Comparison of ENCODE assay signal across 18 mouse cellular contexts in genomic region chr12:71450128-71450527, GRCm38 (mm10).
DNase-seq lines count a peak whose midpoint lies in the region; ATAC-seq and TF ChIP-seq lines count a peak whose summit lies in the region.
"Had no signal": no experiment of that assay in that cellular context is flagged by ENCODE, and none has a peak within 500 bp of the region (broad histone marks: within the 10 kb centered on the region; RNA-seq: fewer than 3 reads in every experiment).

No protein-coding gene starts in this region.

- no peak for TF ChIP-seq CTCF in lung, adult 2 months (IDR thresholded peaks at IDR 0.05; ENCODE audit: insufficient read depth, low read length)

- H3K9me3 ChIP-seq in forebrain, embryonic 10.5 days: no peaks in the 10 kb centered on the region
- H3K9me3 ChIP-seq in forebrain, embryonic 13.5 days (replicated peaks): no peaks in the 10 kb centered on the region
- no peaks in the 10 kb centered on the region for H3K9me3 ChIP-seq in embryonic facial prominence, embryonic 13.5 days
- H3K9me3 ChIP-seq: hindbrain, embryonic 13.5 days had no signal

- no peak overlapping the region for H3K4me3 ChIP-seq in forebrain, embryonic 10.5 days
- H3K4me3 ChIP-seq in forebrain, embryonic 13.5 days: no peak overlapping the region
- no peak overlapping the region for H3K4me3 ChIP-seq in lung, adult 2 months (replicated peaks; ENCODE audit: extremely low read depth, low read depth, low read length)
- no peak overlapping the region for H3K4me3 ChIP-seq in embryonic facial prominence, embryonic 13.5 days
- H3K4me3 ChIP-seq: hindbrain, embryonic 13.5 days had no signal

- H3K9ac ChIP-seq in forebrain, embryonic 13.5 days: no peak overlapping the region
- H3K9ac ChIP-seq in embryonic facial prominence, embryonic 13.5 days: no peak overlapping the region
- H3K9ac ChIP-seq: hindbrain, embryonic 13.5 days had no signal

- no peaks in the 10 kb centered on the region for H3K27me3 ChIP-seq in forebrain, embryonic 10.5 days (ENCODE audit: poor library complexity, severe bottlenecking)
- H3K27me3 ChIP-seq in forebrain, embryonic 13.5 days: no peaks in the 10 kb centered on the region
- H3K27me3 ChIP-seq in embryonic facial prominence, embryonic 13.5 days: no peaks in the 10 kb centered on the region
- H3K27me3 ChIP-seq: hindbrain, embryonic 13.5 days had no signal

- TF ChIP-seq POLR2A in lung, adult 2 months (IDR thresholded peaks at IDR 0.05; ENCODE audit: borderline replicate concordance, extremely low read depth, low read depth, low read length): no peak

- no peaks in the 10 kb centered on the region for H3K36me3 ChIP-seq in forebrain, embryonic 10.5 days (replicated peaks)
- no peaks in the 10 kb centered on the region for H3K36me3 ChIP-seq in forebrain, embryonic 13.5 days (ENCODE audit: poor library complexity, severe bottlenecking)
- no peaks in the 10 kb centered on the region for H3K36me3 ChIP-seq in embryonic facial prominence, embryonic 13.5 days
- H3K36me3 ChIP-seq: hindbrain, embryonic 13.5 days had no signal

- peak overlapping the region; percentile 68 for H3K27ac ChIP-seq in forebrain, embryonic 10.5 days
- H3K27ac ChIP-seq in forebrain, embryonic 13.5 days: no peak overlapping the region
- peak overlapping the region; percentile 86 for H3K27ac ChIP-seq in embryonic facial prominence, embryonic 13.5 days
- H3K27ac ChIP-seq: hindbrain, embryonic 13.5 days had no signal

- no peak for ATAC-seq in forebrain, embryonic 13.5 days
- ATAC-seq in embryonic facial prominence, embryonic 13.5 days (ENCODE audit: insufficient number of reproducible peaks, insufficient read depth, low FRiP score, low TSS enrichment, low read depth): no peak
- ATAC-seq: activated CD4-positive, CD25-positive, alpha-beta regulatory T cell, adult 4 months; forebrain, embryonic 16.5 days; intestine, embryonic 16.5 days; midbrain, embryonic 16.5 days had no signal

- no peak overlapping the region for H3K4me2 ChIP-seq in forebrain, embryonic 13.5 days
- no peak overlapping the region for H3K4me2 ChIP-seq in embryonic facial prominence, embryonic 13.5 days
- H3K4me2 ChIP-seq: hindbrain, embryonic 13.5 days had no signal

- DNase-seq in forebrain, embryonic 10.5 days (ENCODE audit: extremely low spot score, low spot score): no peak
- DNase-seq in lung, postnatal 10 days: peak; percentile 48
- DNase-seq in lung, adult 2 months: no peak
- peak; percentile 32 for DNase-seq in skeletal muscle tissue, adult 2 months (ENCODE audit: low read depth, low spot score)
- DNase-seq in thymus, postnatal 25 days: no peak
- DNase-seq in spleen, postnatal 4 days (ENCODE audit: low spot score in 2 of 2): no peak
- DNase-seq: cerebellum, adult 8-10 months; kidney, postnatal 14 days; left cerebral cortex, postnatal 4 days; right cerebral cortex, postnatal 4 days; thymus, adult 18-20 months had no signal

- WGBS in forebrain, embryonic 10.5 days: 78% methylated on average over 4 of the region's 4 CpGs
- 71% methylated on average over 4 of the region's 4 CpGs for WGBS in forebrain, embryonic 13.5 days
- 51% methylated on average over 4 of the region's 4 CpGs for WGBS in lung, adult 2 months
- WGBS in embryonic facial prominence, embryonic 13.5 days: 69% methylated on average over 4 of the region's 4 CpGs

- peaks cover 12% of the 10 kb centered on the region for H3K4me1 ChIP-seq in forebrain, embryonic 10.5 days
- H3K4me1 ChIP-seq in forebrain, embryonic 13.5 days: no peaks in the 10 kb centered on the region
- peaks cover 8% of the 10 kb centered on the region for H3K4me1 ChIP-seq in lung, adult 2 months (ENCODE audit: control insufficient read depth, insufficient read depth, low read length)
- H3K4me1 ChIP-seq in embryonic facial prominence, embryonic 13.5 days: peaks cover 51% of the 10 kb centered on the region
- H3K4me1 ChIP-seq: hindbrain, embryonic 13.5 days had no signal

Comparison
In these comparisons a context has a peak if more than half of its experiments do, and no peak if none do; other contexts are left out.
1. DNase-seq: peak in lung, postnatal 10 days (single experiment) and skeletal muscle tissue, adult 2 months (single experiment); none in forebrain, embryonic 10.5 days (single experiment), lung, adult 2 months (single experiment), thymus, postnatal 25 days (single experiment) and spleen, postnatal 4 days (0 of 2).